Mouse (Mus musculus) NIH3T3 (cell line): ENCODE measurements around the gene Crip1.
A peak's percentile ranks its signal among the peaks of the same experiment; 100 is the strongest.
"Not testable (repeated sequence)": the region's sequence is repeated elsewhere in the genome, so short reads cannot be mapped to it uniquely, and the experiment has no call there.

Source experiments
- DNase-seq: peaks from one replicate; pipeline ENCODE4 v3.0.0-alpha.2; 2012; ENCODE audit warnings: low read depth

The Crip1 gene

DNA sequence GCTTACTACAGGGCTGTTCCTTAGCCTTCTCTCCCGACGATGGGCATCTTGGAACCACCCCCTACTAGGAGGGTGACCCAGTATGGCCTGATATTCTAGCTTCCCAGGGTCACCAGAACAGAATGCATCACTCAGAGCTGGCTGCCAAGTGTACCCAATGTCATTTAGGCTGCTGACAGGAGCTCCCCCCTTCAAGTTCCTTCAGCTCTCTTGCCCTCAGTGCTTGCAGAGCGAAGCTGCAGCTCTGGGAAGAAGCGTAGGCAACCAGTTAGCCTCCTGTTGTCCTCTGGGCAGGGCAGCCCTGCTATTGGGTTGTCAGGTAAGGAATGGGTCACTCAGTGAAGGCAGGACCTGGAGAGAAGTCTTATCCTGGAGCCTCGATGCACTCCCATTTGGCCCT lies 38.8 kb downstream of the Crip1 start:
- DNase-seq, result peak; percentile 25

DNA sequence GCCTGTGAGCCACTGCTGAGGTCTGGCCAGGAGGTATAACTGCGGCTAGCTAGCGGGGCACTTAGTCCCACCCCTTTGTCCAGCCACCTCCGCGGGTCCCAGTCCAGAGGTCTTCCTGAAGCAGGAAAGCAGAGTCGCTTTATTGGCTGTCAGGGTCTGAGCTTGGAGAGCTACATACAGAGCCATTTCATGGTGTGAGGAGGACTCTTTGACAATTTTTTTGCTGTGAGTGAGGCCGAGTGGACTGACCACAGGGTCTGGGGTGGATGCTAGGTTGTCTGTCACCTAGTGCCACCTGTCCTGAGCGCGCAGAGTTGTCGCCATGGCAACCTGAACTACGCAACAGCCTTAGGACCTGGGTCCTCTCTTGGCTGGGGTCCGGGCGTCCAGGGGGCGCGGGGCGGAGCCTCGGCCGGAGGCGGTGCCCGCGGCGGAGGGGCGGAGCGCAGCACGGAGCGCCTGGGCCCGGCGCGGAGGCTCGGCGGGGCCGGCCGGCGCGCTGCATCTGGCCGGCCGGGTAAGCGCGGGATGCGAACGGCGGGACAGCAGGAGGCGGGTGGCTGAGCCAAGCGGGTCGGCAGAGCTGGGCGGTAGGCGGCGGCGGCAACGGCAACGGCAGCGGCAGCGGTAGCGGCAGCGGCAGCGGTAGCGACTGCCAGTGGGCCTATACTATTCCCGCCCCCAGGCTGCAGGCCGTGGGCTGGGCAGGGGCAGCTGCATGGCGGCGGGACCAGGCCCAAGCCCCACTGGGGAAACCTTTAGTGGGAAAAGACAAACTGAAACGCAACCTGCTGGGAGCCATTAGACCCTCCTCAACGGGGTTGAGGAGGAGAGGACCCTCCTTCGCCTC lies 39.6 kb downstream of the Crip1 start, which contains the start of gene Tmem121:
Gene Tmem121, plus strand, starts transcription at position 489 of the 850 bp plus-strand sequence.
- DNase-seq, result peak; percentile 59

DNA sequence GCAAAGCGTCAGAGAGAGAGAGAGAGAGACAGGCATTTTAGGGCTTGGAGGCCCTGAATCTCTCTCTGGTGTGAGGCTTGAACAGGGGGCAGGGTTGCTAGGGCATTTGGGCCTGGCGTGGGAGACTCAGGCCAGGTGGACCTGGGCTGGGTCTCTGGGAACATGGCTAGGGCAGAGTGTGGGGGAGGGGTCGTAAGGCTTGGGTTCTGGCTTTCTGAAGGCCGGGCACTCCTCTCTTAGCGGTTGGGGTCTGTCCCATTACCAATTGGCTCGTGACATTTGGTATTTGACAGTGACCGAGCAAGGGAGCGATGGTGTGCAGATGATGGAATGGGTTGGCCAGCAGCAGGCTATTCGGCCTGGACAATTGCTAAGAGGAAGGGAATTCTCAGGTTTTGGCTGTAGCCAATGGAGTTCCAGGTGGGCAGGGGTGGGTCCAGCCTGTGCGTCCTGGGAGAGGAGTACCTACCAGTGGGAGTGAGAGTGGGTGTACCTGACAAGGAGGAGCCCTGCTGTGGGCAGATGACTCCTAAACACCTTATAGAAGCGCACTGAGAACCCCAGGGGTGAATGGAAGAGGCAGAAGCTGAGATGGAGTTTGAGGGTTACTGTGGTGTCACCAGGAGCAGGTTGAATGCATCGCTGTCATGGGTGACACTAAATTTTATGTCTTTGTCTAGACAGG lies 40.4 kb downstream of the Crip1 start:
- peak; percentile 19 for DNase-seq

DNA sequence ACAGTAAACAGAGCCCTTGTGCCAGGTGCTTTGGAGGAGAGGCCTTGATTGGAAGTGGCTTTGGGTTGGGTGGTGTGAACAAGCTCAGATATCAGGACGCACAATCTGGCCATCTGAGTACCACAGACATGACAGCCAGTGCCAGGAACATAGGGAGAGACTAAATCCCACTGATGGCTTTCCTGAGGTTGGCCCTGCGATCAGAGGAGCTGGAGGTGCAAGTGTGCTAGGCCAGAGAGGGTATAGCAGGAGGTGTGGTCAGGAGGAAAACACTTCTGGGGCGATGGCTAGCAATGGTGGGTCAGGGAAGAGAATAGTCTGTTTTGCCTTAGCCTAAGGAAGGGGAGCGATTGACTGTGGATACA lies 40.9 kb downstream of the Crip1 start:
- no peak for DNase-seq

DNA sequence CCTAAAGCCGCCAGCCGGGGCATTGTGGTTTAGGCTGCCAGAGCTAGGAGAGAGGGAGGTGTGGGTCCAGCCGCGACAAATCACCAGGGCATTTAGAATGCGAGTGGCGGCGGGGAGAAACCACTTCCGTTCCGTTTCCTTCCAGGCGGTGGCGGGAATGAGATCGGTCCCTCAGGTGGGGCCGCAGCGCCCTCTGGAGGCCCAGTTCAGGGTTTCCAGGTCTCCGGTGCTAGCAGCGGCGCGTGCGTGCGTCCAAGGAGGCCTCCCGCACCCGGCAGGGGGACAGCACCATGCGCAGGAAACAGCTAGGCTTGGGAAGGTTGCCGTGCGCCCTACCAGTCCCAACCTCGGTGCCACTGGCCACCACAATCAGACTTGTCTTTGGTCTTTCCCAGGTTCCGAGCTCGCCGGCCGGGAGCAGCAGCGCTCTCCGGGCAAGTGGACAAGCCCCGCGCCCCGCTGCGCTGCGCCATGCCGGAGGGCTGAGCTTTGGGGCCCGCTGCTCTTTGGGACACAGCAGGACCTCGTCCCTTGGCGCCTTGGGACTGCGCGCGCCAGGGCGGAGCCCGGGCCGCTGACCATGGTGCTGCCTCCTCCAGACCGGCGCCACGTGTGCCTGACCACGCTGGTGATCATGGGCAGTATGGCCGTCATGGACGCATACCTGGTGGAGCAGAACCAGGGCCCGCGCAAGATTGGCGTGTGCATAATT lies 41.6 kb downstream of the Crip1 start:
- DNase-seq, result no peak

- no peak for DNase-seq
Observed at GRCm38 (mm10) chr12:113188349-113189055, 42.4 kb downstream of the Crip1 start.

- DNase-seq, result no peak
Observed at GRCm38 (mm10) chr12:113193423-113193822, 47.3 kb downstream of the Crip1 start.

DNA sequence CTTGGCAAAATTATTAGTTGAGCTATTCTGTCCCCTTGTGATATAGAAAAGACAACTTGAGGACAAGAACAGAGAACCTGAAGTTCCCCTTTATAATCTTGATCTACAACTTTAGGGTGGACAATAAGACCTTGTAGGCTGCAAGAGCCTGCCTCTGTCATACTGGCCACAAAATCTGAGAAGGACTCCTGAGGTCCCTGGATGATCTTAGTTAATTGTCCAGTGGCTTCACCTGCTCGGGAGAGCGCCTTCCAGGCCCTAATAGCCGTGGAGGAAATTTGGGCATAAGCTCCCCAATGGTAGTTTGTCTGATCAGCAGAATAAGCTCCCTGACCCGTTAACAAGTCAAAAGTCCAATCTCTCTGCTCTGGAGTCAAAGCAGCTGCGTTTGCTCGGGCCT lies 53.0 kb downstream of the Crip1 start:
- DNase-seq, result not testable (repeated sequence)

DNA sequence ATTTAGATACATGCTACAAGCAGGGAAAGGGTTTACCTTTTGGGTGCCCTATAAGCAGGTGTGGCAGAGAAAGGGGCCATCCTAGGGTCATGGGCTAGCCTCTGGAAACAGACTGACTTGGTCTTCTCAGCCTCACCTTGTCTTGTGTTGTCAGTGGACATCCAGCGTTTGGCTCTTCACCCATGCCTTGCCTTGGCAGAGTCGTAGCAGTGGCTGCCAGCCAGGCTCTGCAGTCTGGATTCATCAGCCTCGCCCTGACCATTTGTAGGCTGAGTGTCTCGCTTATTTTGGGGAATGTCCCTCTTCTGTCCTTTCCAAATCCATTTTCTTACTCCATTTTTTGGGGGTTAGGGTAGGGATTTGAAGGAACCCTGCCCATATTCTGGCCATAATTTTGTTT lies 55.2 kb downstream of the Crip1 start:
- peak; percentile 35 for DNase-seq

- DNase-seq, result no peak
Observed at GRCm38 (mm10) chr12:113202008-113202407, 55.9 kb downstream of the Crip1 start.
